Mouse (Mus musculus) liver, adult (tissue): ENCODE measurements around the gene Sema3d.
A peak's percentile ranks its signal among the peaks of the same experiment; 100 is the strongest.

Experiments used
- GATA4 ChIP-seq: IDR thresholded peaks from 2 replicates; pipeline ENCODE4 v1.6.1; 2014; ENCODE audit warnings: mild to moderate bottlenecking, low read length; ENCODE audit not compliant: insufficient replicate concordance

Gene Sema3d

GRCm38 (mm10) chr5:12557889-12558288 is 174.7 kb downstream of the Sema3d start:
- no peak for TF ChIP-seq GATA4

GRCm38 (mm10) chr5:12561740-12562139 is 178.6 kb downstream of the Sema3d start:
- TF ChIP-seq GATA4, result no peak

GRCm38 (mm10) chr5:12562204-12562603 is 179.0 kb downstream of the Sema3d start:
- no peak for TF ChIP-seq GATA4

- no peak for TF ChIP-seq GATA4
These were observed 179.9 kb downstream of the Sema3d start for GRCm38 (mm10) chr5:12563132-12563531.

GRCm38 (mm10) chr5:12564602-12565220 is 181.5 kb downstream of the Sema3d start:
- TF ChIP-seq GATA4, result no peak

GRCm38 (mm10) chr5:12566568-12566967 is 183.4 kb downstream of the Sema3d start:
- peak; percentile 15; the same call in 1 of the 2 replicates for TF ChIP-seq GATA4

- no peak for TF ChIP-seq GATA4
These were observed 191.4 kb downstream of the Sema3d start for GRCm38 (mm10) chr5:12574551-12574950.

- TF ChIP-seq GATA4, result no peak
These were observed 192.1 kb downstream of the Sema3d start for GRCm38 (mm10) chr5:12575262-12575661.

- no peak for TF ChIP-seq GATA4
These were observed 196.6 kb downstream of the Sema3d start for GRCm38 (mm10) chr5:12579752-12580151.

- TF ChIP-seq GATA4, result no peak
These were observed 199.4 kb downstream of the Sema3d start for GRCm38 (mm10) chr5:12582540-12582939.

GRCm38 (mm10) chr5:12583293-12583834 is 200.2 kb downstream of the Sema3d start:
- TF ChIP-seq GATA4, result no peak

GRCm38 (mm10) chr5:12584886-12585285 is 201.7 kb downstream of the Sema3d start:
- no peak for TF ChIP-seq GATA4

- TF ChIP-seq GATA4, result no peak
These were observed 251.2 kb downstream of the Sema3d start for GRCm38 (mm10) chr5:12634227-12634980.

GRCm38 (mm10) chr5:12637763-12638468 is 254.7 kb downstream of the Sema3d start:
- TF ChIP-seq GATA4, result no peak
